Mouse (Mus musculus) urinary bladder, postnatal 10 days (tissue): Measurements from ENCODE around the gene Slc1a3.

Experiments
- DNase-seq: peaks from one replicate; pipeline ENCODE4 v3.0.0; 2022; ENCODE audit warnings: low spot score

Slc1a3 gene

GRCm38 (mm10) chr15:8710146-8711006 is at the start of gene Slc1a3:
Slc1a3 (minus strand) TSS chr15:8710764.
- DNase-seq: no peak

GRCm38 (mm10) chr15:8759026-8759425 is 48.5 kb upstream of the Slc1a3 start:
- no peak for DNase-seq

GRCm38 (mm10) chr15:8756441-8756840 is 45.9 kb upstream of the Slc1a3 start:
- DNase-seq: no peak

GRCm38 (mm10) chr15:8749762-8750161 is 39.2 kb upstream of the Slc1a3 start:
- no peak for DNase-seq

- no peak for DNase-seq
Observed at GRCm38 (mm10) chr15:8748771-8749170, 38.2 kb upstream of the Slc1a3 start.

GRCm38 (mm10) chr15:8741593-8741992 is 31.0 kb upstream of the Slc1a3 start:
- DNase-seq: no peak

GRCm38 (mm10) chr15:8740724-8741123 is 30.2 kb upstream of the Slc1a3 start:
- DNase-seq: no peak

GRCm38 (mm10) chr15:8738156-8738555 is 27.6 kb upstream of the Slc1a3 start:
- DNase-seq: no peak

GRCm38 (mm10) chr15:8734363-8734739 is 23.8 kb upstream of the Slc1a3 start:
- no peak for DNase-seq

- no peak for DNase-seq
Observed at GRCm38 (mm10) chr15:8733669-8734362, 23.3 kb upstream of the Slc1a3 start.

GRCm38 (mm10) chr15:8728861-8729260 is 18.3 kb upstream of the Slc1a3 start:
- DNase-seq: no peak

- no peak for DNase-seq
Observed at GRCm38 (mm10) chr15:8722386-8723100, 12.0 kb upstream of the Slc1a3 start.

GRCm38 (mm10) chr15:8721746-8722145 is 11.2 kb upstream of the Slc1a3 start:
- no peak for DNase-seq

- no peak for DNase-seq
Observed at GRCm38 (mm10) chr15:8721005-8721404, 10.4 kb upstream of the Slc1a3 start.

GRCm38 (mm10) chr15:8718496-8718895 is 7.9 kb upstream of the Slc1a3 start:
- DNase-seq: no peak

- DNase-seq: no peak
Observed at GRCm38 (mm10) chr15:8717021-8717571, 6.5 kb upstream of the Slc1a3 start.

- no peak for DNase-seq
Observed at GRCm38 (mm10) chr15:8716330-8716964, 5.9 kb upstream of the Slc1a3 start.

GRCm38 (mm10) chr15:8715666-8716065 is 5.1 kb upstream of the Slc1a3 start:
- no peak for DNase-seq

GRCm38 (mm10) chr15:8712433-8712984 is 1.9 kb upstream of the Slc1a3 start:
- no peak for DNase-seq

GRCm38 (mm10) chr15:8711630-8712310 is 1.2 kb upstream of the Slc1a3 start:
- no peak for DNase-seq

- no peak for DNase-seq
Observed at GRCm38 (mm10) chr15:8709578-8709977, 986 bp downstream of the Slc1a3 start.
